Mouse (Mus musculus) layer of hippocampus, postnatal 14 days (tissue): ENCODE measurements at regions not wholly inside any gene's neighbourhood (a gene's known extent, or its start where the extent isn't known, plus 50 kb on each side); places are given as distances from the start of the nearest gene placed in this dataset.

Source experiments
- DNase-seq, 2 experiments: peaks; one replicate each; pipeline ENCODE4 v3.0.0; 2021 to 2022; ENCODE audit warnings: low spot score in 2 of 2, mixed read lengths in 1 of 2

GRCm38 (mm10) chr2:168338819-168339218, 57.3 kb upstream of the Kcng1 start:
- peak in 1 of 2 experiments; percentile 64 for DNase-seq

DNA sequence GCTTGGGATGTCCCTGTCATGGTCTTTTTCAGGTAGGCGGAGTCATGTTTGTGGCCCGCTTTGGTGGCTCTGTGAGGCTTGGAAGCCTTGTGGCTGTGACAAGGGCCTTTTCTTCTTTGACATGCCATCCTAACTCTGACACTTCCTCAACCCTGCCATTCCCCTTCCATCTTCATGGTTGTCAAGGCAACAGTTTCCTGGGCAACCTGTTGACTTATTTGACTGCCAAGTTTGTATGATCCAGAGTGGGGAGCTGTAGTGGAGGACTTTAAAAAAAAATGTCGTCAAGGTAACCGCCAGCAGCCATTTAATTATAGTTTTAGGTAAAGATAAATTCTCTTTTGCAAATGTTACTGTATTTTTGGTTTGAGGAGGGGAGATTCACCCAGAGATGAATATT, 56.8 kb upstream of the Kcng1 start:
- DNase-seq: peak; percentile 70 to 86

DNA sequence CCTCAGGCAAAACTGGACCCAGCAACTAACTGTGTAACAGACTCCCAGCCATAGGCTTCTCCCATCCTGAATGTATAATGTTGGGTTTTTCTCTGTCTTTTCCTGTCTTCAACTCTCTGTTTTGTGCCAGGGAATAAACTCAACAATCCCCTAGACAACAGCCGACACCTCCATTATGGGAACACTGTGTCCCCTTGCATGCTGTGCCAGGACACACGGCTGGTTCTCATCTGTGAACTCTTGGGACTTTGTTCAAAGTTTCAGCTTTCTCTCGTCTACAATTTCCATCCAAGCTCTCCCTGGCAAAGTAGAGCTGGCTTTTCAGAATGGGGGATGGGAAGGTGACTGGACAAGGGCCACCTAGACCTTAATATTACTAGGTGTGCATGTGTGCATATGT, 56.1 kb upstream of the Kcng1 start:
- no peak for DNase-seq

GRCm38 (mm10) chr2:168335739-168336385, 54.3 kb upstream of the Kcng1 start:
- no peak for DNase-seq

DNA sequence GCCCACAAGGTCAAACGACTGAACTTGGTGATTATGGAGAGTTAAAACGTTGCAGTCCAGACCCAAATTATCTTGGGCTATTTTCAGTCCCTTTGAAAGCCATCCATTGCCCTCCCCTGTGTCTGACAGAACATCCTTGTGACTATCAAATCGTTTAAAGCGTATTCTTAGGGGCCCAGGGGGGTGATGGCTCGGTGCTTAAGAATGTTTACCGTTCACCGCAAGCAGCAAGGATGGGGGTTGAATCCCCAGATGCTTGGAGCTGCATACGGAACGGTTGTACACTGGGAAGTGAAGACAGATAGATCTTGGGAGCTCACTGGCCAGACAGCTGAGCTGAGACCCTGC, 52.7 kb upstream of the Kcng1 start:
- no peak for DNase-seq

GRCm38 (mm10) chr2:168333552-168334240, 52.2 kb upstream of the Kcng1 start:
- no peak for DNase-seq

DNA sequence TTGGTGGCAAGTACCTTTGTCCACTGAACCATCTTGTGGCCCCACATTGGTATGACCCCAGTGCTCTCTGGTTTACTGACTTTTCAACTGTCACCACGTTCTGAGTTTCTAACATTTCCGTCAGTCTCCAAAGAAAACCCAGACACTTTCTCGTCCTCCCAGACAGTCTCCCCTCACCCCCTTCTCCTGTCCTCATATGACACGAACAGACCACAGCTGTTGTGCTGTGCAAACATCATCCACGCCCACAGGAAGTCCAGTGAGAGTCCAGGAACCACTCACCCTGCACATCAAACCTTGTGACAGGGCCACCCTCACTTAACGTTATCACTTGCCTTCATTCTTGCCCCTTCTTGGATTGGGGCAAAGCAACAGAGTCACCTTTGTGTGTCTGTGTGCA, 51.4 kb upstream of the Kcng1 start:
- no peak for DNase-seq
